29 mouse cellular contexts compared by ENCODE assay signal in the genomic region with DNA sequence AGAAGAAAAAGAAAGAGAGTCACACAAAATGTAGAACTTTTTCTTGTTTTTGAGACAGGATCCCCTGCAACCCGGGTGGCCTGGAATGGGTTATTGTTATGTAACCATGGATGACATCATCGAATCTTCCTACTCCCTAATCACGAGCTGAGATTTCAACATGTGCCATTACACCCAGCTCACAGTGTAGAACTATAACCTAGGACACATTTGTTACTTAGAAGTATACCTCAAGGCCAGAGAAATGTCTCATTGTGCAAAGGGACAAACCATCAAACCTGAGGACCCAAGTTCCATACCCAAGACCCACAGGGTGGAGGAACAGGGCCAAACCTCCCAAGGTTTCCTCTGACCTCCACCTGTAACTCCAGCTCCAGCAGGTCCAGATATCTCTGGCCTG. TPM values are rescaled to one million over a fixed set of nuclear protein-coding genes. Genes with fewer than 3 reads are reported as not detected.
"Had no signal": no experiment of that assay in that cellular context is flagged by ENCODE, and none has a peak within 500 bp of the region (broad histone marks: within the 10 kb centered on the region; RNA-seq: fewer than 3 reads in every experiment).

No protein-coding gene starts in this region.

- H3K9me3 ChIP-seq: kidney, embryonic 15.5 days; limb, embryonic 10.5 days; limb, embryonic 13.5 days; megakaryocyte, embryonic 14.5 days; midbrain, embryonic 10.5 days; midbrain, embryonic 13.5 days; neural tube, embryonic 12.5 days; neural tube, embryonic 15.5 days had no signal

- DNase-seq: kidney, adult 11 months; kidney, adult 8-10 months; kidney, postnatal 14 days; layer of hippocampus, adult 9-11 months; liver; liver, postnatal 0 days; lung, embryonic 14.5 days; lung, postnatal 10 days; right cerebral cortex, adult 18-20 months; right cerebral cortex, postnatal 14 days; right cerebral cortex, postnatal 4 days; thymus, adult 2 months; thymus, postnatal 14 days; thymus, postnatal 4 days had no signal

- H3K4me2 ChIP-seq: kidney, embryonic 15.5 days; limb, embryonic 13.5 days; lung, embryonic 14.5 days; midbrain, embryonic 13.5 days; neural tube, embryonic 12.5 days; neural tube, embryonic 15.5 days had no signal

- H3K9ac ChIP-seq: kidney, embryonic 15.5 days; limb, embryonic 13.5 days; liver, embryonic 14.5 days; liver, postnatal 0 days; lung, embryonic 14.5 days; midbrain, embryonic 13.5 days; neural tube, embryonic 12.5 days; neural tube, embryonic 15.5 days had no signal

- H3K27me3 ChIP-seq: kidney, embryonic 15.5 days; limb, embryonic 13.5 days; midbrain, embryonic 13.5 days; neural tube, embryonic 12.5 days; neural tube, embryonic 15.5 days had no signal

- H3K4me1 ChIP-seq: kidney, embryonic 15.5 days; limb, embryonic 10.5 days; midbrain, embryonic 10.5 days; midbrain, embryonic 13.5 days; neural tube, embryonic 12.5 days; neural tube, embryonic 15.5 days had no signal

- H3K36me3 ChIP-seq: kidney, embryonic 15.5 days; limb, embryonic 10.5 days; limb, embryonic 13.5 days; midbrain, embryonic 10.5 days; midbrain, embryonic 13.5 days; neural tube, embryonic 12.5 days; neural tube, embryonic 15.5 days had no signal

- H3K27ac ChIP-seq: kidney, embryonic 15.5 days; layer of hippocampus, adult 2 months; limb, embryonic 10.5 days; limb, embryonic 13.5 days; liver, embryonic 14.5 days; midbrain, embryonic 10.5 days; midbrain, embryonic 13.5 days; neural tube, embryonic 12.5 days; neural tube, embryonic 15.5 days; stomach, postnatal 0 days had no signal

- ATAC-seq: liver, postnatal 0 days; midbrain, embryonic 13.5 days had no signal

- H3K4me3 ChIP-seq: kidney, embryonic 15.5 days; layer of hippocampus, adult 2 months; limb, embryonic 10.5 days; limb, embryonic 13.5 days; megakaryocyte, embryonic 14.5 days; midbrain, embryonic 10.5 days; midbrain, embryonic 13.5 days; neural tube, embryonic 12.5 days; neural tube, embryonic 15.5 days had no signal

RNA-seq across cellular contexts. Expression of gene Trim31, which starts 5.7 kb away (rescaled TPM):
- total RNA-seq: left cerebral cortex, adult 18-20 months; left cerebral cortex, postnatal 25 days had no signal
- polyA plus RNA-seq: kidney, embryonic 15.5 days; limb, embryonic 10.5 days; limb, embryonic 13.5 days; liver, embryonic 14.5 days; liver, postnatal 0 days; midbrain, embryonic 10.5 days; midbrain, embryonic 13.5 days; neural tube, embryonic 12.5 days; neural tube, embryonic 15.5 days had no signal

RNA-seq across cellular contexts. Expression of gene Trim40, which starts 13.7 kb away (rescaled TPM):
- total RNA-seq: layer of hippocampus, adult 2 months; layer of hippocampus, postnatal 25 days; left cerebral cortex, postnatal 25 days had no signal
- polyA plus RNA-seq: kidney, embryonic 15.5 days; limb, embryonic 10.5 days; limb, embryonic 13.5 days; liver, embryonic 14.5 days; liver, postnatal 0 days; lung, embryonic 14.5 days; midbrain, embryonic 10.5 days; midbrain, embryonic 13.5 days; neural tube, embryonic 12.5 days; neural tube, embryonic 15.5 days; stomach, embryonic 14.5 days had no signal

RNA-seq across cellular contexts. Expression of gene Trim10, which starts 34.3 kb away (rescaled TPM):
- total RNA-seq: layer of hippocampus, adult 2 months; left cerebral cortex, adult 18-20 months; left cerebral cortex, postnatal 25 days had no signal
- polyA plus RNA-seq: thymus, adult 2 months had no signal

RNA-seq across cellular contexts. Expression of gene Trim15, which starts 36.6 kb away (rescaled TPM):
- total RNA-seq: layer of hippocampus, adult 2 months; layer of hippocampus, postnatal 25 days; left cerebral cortex, adult 18-20 months; left cerebral cortex, postnatal 25 days had no signal
